Mouse (Mus musculus) hindbrain, embryonic 11.5 days (tissue): Measurements from ENCODE around the gene Hsdl1. TPM values are rescaled to one million over a fixed set of nuclear protein-coding genes. Genes with fewer than 3 reads are reported as not detected.
A peak's percentile ranks its signal among the peaks of the same experiment; 100 is the strongest.

ENCODE experiments used
- ATAC-seq: fragments of 200-750 bp; cut with Nextera tagmentation; 2 replicates; pipeline ENCODE4 v1.8.0; 2017; ENCODE audit warnings: mild to moderate bottlenecking, moderate TSS enrichment, moderate library complexity; ENCODE audit not compliant: low FRiP score
- DNase-seq: peaks from one replicate; pipeline ENCODE4 v3.0.0-alpha.2; 2015; ENCODE audit warnings: low spot score
- H3K27ac ChIP-seq: fragments of 300-500 bp; sonication (generic); 2 replicates; pipeline ENCODE4 v1.5.1; 2014; ENCODE audit warnings: mild to moderate bottlenecking, low read depth, low read length
- H3K27me3 ChIP-seq: fragments of 300-500 bp; sonication (generic); 2 replicates; pipeline ENCODE4 v1.6.1; 2014; ENCODE audit warnings: mild to moderate bottlenecking, low read length, moderate library complexity, mixed read lengths; ENCODE audit not compliant: control insufficient read depth, insufficient read depth
- H3K36me3 ChIP-seq: fragments of 300-500 bp; sonication (generic); 2 replicates; pipeline ENCODE4 v1.6.1; 2014; ENCODE audit warnings: mild to moderate bottlenecking, low read length, moderate library complexity, mixed read lengths; ENCODE audit not compliant: control insufficient read depth, insufficient read depth
- H3K4me1 ChIP-seq: fragments of 300-500 bp; sonication (generic); replicated peaks from 2 replicates; pipeline ENCODE4 v1.6.1; 2014; ENCODE audit warnings: low read length, mixed read lengths; ENCODE audit not compliant: control insufficient read depth, insufficient read depth
- H3K4me2 ChIP-seq: fragments of 300-500 bp; sonication (generic); replicated peaks from 2 replicates; pipeline ENCODE4 v1.6.1; 2014; ENCODE audit warnings: mild to moderate bottlenecking, low read depth, low read length
- H3K4me3 ChIP-seq: fragments of 300-500 bp; sonication (generic); 2 replicates; pipeline ENCODE4 v1.5.1; 2014; ENCODE audit warnings: low read depth, low read length
- H3K9ac ChIP-seq: fragments of 300-500 bp; sonication (generic); 2 replicates; pipeline ENCODE4 v1.6.1; 2014; ENCODE audit warnings: low read depth, low read length
- H3K9me3 ChIP-seq: fragments of 300-500 bp; sonication (generic); 2 replicates; pipeline ENCODE4 v1.6.1; 2016; ENCODE audit warnings: low read length; ENCODE audit not compliant: control insufficient read depth
- WGBS: fragments of 180-500 bp; shearing (Covaris S2); extraction: QIAGEN DNeasy Blood & Tissue Kit; methylation state at CpG from one replicate; pipeline ENCODE4 v1.1.7; 2014; 5-methylcytosine and 5-hydroxymethylcytosine counted together
- polyA plus RNA-seq: library from polyadenylated mRNA; unstranded; fragments of >200 nt; fragmentation: Nextera tagmentation; extraction: Ambion mirVana; gene quantifications from 2 replicates; pipeline ENCODE4 v1.2.1, GENCODE M21; 2014

Gene Hsdl1
- polyA plus RNA-seq, 1 experiment from 2014 or later: 76.9 TPM

DNA sequence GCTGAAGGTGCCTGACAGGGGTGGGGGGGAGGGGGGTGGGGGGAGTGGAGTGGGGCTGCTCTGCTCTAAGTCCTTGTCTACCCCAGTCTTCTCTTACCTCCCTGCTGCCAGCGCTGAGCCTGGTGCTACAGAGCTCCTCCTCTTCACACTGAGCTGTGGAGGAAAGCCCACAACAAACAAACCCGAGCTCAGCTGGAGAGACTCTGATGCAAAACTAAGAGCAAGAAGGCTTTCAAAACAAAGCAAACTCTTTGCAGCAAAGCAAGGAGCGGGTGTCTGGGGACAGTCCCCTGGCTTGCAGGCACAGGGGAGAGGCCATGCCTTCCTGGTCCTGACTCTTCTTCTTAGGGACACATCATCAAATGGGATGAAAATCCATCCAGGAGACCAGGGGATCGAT lies 5.1 kb downstream of the Hsdl1 start:
- DNase-seq: no peak

DNA sequence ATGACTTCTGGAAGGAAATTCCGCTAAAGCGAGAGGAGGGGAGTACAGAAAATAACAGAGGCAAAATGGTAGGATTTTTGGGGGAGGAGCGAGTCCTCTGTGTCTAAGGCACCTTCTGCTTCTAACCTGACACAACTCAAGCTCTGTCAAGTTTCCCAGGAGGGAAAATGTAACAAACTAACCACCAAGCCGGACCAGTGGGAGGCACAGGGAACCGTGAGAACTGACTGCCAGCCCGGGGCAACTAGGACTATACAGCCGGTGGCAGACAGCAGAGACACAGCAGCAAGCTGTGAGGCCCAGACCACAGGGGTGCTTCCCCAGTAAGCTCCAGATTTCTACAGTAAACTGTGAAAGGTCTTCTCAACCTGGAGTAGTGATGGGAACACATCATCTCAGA lies 6.0 kb downstream of the Hsdl1 start:
- Histone ChIP-seq H3K4me1 (no peaks in the 10 kb centered on the region; the same call in 1 of the 2 replicates), H3K9me3 (no peaks in the 10 kb centered on the region), H3K27ac (no peak overlapping the region), H3K4me3 (no peak overlapping the region), H3K36me3 (0 out of 2 replicates have a peak, but pooled peaks cover 2% of the 10 kb centered on the region), H3K9ac (no peak overlapping the region), H3K4me2 (no peak overlapping the region), H3K27me3 (no peaks in the 10 kb centered on the region)
- 60% methylated on average over 7 of the region's 7 CpGs for WGBS
- DNase-seq (no peak), ATAC-seq (no peak)

More for the DNA sequence above, 5.1 kb downstream of the Hsdl1 start:
- ATAC-seq: no peak
- WGBS: 32% methylated on average over 4 of the region's 4 CpGs
- H3K27me3 ChIP-seq: no peaks in the 10 kb centered on the region
- H3K4me1 ChIP-seq: no peaks in the 10 kb centered on the region; the same call in 1 of the 2 replicates
- H3K27ac ChIP-seq: no peak overlapping the region
- H3K4me2 ChIP-seq: no peak overlapping the region
- H3K9me3 ChIP-seq: no peaks in the 10 kb centered on the region
- H3K4me3 ChIP-seq: no peak overlapping the region
- H3K9ac ChIP-seq: no peak overlapping the region
- H3K36me3 ChIP-seq: 0 out of 2 replicates have a peak, but pooled peaks cover 2% of the 10 kb centered on the region

DNA sequence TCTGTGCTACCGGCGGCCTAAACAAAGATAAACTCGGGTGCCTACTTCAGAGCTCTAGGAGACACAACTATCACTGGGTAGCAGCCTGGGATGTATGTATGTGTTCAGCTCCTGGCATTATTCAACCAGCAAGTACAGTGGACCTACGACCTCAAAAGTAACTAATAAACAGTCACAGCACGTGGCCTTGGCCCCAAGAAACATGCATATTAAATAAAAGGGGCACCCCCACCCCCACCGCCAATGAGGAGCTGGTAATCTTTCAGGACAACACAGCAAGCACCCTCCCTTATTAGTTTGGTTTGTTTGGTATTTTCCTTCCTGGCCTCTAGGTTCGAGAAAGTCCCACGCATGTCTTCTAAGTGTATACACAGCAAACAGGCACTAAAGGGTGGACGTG lies 6.7 kb downstream of the Hsdl1 start:
- DNase-seq (no peak), ATAC-seq (no peak)
- H3K27me3 ChIP-seq: no peaks in the 10 kb centered on the region
- H3K4me3 ChIP-seq: no peak overlapping the region
- 91% methylated on average over 9 of the region's 9 CpGs for WGBS
- no peaks in the 10 kb centered on the region for H3K4me1 ChIP-seq
- no peak overlapping the region for H3K27ac ChIP-seq
- no peaks in the 10 kb centered on the region for H3K9me3 ChIP-seq
- H3K36me3 ChIP-seq: 0 out of 2 replicates have a peak, but pooled peaks cover 5% of the 10 kb centered on the region
- no peak overlapping the region for H3K4me2 ChIP-seq
- no peak overlapping the region for H3K9ac ChIP-seq

DNA sequence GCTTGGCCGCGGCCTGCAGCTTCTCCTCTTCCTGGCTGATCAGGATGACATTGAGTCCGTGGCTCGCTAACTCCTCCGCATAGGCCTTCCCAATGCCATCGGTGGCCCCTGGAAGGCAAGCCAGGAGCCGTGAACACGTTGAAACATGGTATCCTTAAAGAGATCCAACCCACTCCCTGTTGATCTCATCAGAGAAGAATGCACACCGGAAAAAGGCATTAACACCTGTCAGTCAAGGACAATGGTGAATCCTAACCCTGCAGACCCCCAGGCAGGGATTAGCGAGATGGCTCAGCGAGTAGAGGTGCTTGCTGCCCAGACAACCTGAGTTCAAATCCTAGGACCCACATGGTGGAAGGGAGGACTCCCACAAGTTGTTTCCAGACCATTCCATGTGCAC lies 8.6 kb downstream of the Hsdl1 start:
- Histone ChIP-seq H3K27ac (no peak overlapping the region), H3K9me3 (no peaks in the 10 kb centered on the region), H3K9ac (no peak overlapping the region), H3K36me3 (0 out of 2 replicates have a peak, but pooled peaks cover 6% of the 10 kb centered on the region), H3K4me3 (no peak overlapping the region), H3K4me2 (no peak overlapping the region), H3K4me1 (no peaks in the 10 kb centered on the region), H3K27me3 (no peaks in the 10 kb centered on the region)
- no peak for ATAC-seq
- DNase-seq: no peak
- WGBS: 79% methylated on average over 11 of the region's 11 CpGs

- ATAC-seq: no peak
- H3K27ac ChIP-seq: no peak overlapping the region
- no peak overlapping the region for H3K4me3 ChIP-seq
- no peaks in the 10 kb centered on the region for H3K27me3 ChIP-seq
- H3K36me3 ChIP-seq: 0 out of 2 replicates have a peak, but pooled peaks cover 6% of the 10 kb centered on the region
- H3K4me1 ChIP-seq: no peaks in the 10 kb centered on the region; the same call in 1 of the 2 replicates
- no peak for DNase-seq
- H3K9ac ChIP-seq: no peak overlapping the region
- no peak overlapping the region for H3K4me2 ChIP-seq
- H3K9me3 ChIP-seq: no peaks in the 10 kb centered on the region
- WGBS: 95% methylated on average over 14 of the region's 14 CpGs
Observed at GRCm38 (mm10) chr8:119563849-119564251, 11.1 kb downstream of the Hsdl1 start.

DNA sequence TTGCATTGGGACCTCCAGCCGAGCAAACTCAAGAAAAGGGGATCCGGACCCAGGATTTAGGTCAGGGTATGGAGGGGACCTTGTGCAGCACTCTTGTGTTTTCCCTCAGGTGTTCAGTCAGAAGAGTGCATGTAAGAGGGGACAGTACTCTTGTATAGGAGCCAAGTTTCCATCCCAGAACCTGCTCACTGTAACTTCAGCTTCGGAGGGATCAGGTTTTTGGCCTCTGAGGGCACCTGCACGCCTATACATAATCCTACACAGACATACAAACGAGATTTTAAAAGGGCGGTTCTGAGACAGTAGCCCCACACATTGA lies 15.6 kb downstream of the Hsdl1 start:
- Histone ChIP-seq H3K36me3 (0 out of 2 replicates have a peak, but pooled peaks cover 4% of the 10 kb centered on the region), H3K4me2 (no peak overlapping the region; the same call in 1 of the 2 replicates), H3K9ac (no peak overlapping the region; the same call in 1 of the 2 replicates), H3K27me3 (no peaks in the 10 kb centered on the region), H3K4me3 (no peak overlapping the region), H3K4me1 (peaks cover 4% of the 10 kb centered on the region), H3K9me3 (no peaks in the 10 kb centered on the region), H3K27ac (no peak overlapping the region)
- ATAC-seq (no peak), DNase-seq (no peak)
- 94% methylated on average over 6 of the region's 6 CpGs for WGBS

- 6% methylated on average over 63 of the region's 63 CpGs for WGBS
- Histone ChIP-seq H3K4me3 (peak within 1 kb of the TSS; percentile 51), H3K9me3 (no peaks in the 10 kb centered on the region), H3K36me3 (0 out of 2 replicates have a peak, but pooled peaks cover 4% of the 10 kb centered on the region), H3K4me1 (peaks cover 4% of the 10 kb centered on the region), H3K4me2 (peak within 1 kb of the TSS; percentile 58), H3K27me3 (no peaks in the 10 kb centered on the region), H3K9ac (peak within 1 kb of the TSS; percentile 68), H3K27ac (peak within 1 kb of the TSS; percentile 78)
- ATAC-seq (peak; percentile 95), DNase-seq (peak; percentile 99)
Observed at GRCm38 (mm10) chr8:119558603-119559401, 16.2 kb downstream of the Hsdl1 start, which contains the start of gene Mbtps1. Gene Mbtps1, minus strand, starts transcription at chr8:119558735.

DNA sequence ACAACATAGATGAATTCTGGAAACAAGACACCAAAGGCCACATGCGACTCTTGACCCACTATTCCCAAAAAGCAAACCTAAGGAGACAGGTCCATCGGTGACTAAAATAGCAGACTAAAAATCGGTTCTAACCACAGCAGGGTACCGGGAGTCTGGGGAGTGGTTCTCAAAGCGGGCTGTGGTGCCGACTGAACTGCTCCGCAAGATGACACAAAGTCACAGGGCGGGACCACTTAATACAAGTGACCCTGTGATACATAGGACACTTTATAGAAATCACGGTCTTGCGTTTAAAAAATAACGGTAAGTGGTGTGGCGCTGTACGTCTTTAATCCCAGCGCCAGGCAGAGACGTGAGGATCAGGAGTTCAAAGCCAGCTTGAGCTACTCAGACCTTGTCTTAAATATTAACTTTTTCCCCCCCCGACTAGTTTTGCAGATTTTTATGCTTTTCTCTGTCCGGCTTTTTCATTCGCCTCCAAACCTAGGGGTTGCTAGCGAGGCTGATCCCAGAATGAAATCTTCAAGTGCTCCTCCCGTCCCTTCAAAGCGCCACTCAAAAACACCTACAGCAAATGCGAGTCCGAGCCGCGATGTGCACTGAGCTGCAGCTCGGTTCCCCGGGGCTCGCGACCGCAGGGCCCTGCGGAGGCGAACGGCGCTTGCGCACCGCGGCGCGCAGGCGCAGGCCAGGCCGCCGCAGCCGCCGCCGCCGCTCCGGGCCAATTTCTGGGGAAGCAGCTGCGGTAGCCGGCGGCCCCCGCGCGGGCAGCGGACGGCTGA lies 17.0 kb downstream of the Hsdl1 start:
- 1% methylated on average over 55 of the region's 55 CpGs for WGBS
- Histone ChIP-seq H3K4me1 (peaks cover 4% of the 10 kb centered on the region), H3K9me3 (no peaks in the 10 kb centered on the region), H3K27me3 (no peaks in the 10 kb centered on the region), H3K4me3 (peak overlapping the region; percentile 51), H3K36me3 (no peaks in the 10 kb centered on the region), H3K9ac (peak overlapping the region; percentile 68), H3K27ac (peak overlapping the region; percentile 78), H3K4me2 (peak overlapping the region; percentile 58)
- DNase-seq: peak; percentile 89
- ATAC-seq: peak; percentile 91
